Mouse (Mus musculus): ENCODE measurements around the gene Scn8a. TPM values are rescaled to one million over a fixed set of nuclear protein-coding genes. Genes with fewer than 3 reads are reported as not detected.

Scn8a gene
- polyA plus RNA-seq, 1 experiment = not detected

- Histone ChIP-seq H3K36me3 (ENCODE audit: control insufficient read depth, insufficient read depth) (no peaks in the 10 kb centered on the region), H3K79me2 (ENCODE audit: control insufficient read depth, insufficient read depth) (no peaks in the 10 kb centered on the region), H3K27me3 (ENCODE audit: control insufficient read depth, insufficient read depth, insufficient read length) (peaks cover 20% of the 10 kb centered on the region), H3ac (ENCODE audit: control insufficient read depth, insufficient read length) (no peak overlapping the region), H3K4me2 (ENCODE audit: low read depth) (no peak overlapping the region), H3K4me3 (no peak overlapping the region)
- TF ChIP-seq E2F4 (IDR thresholded peaks at IDR 0.05; ENCODE audit: insufficient read depth) = no peak
- TF ChIP-seq POLR2A (IDR thresholded peaks at IDR 0.05; ENCODE audit: insufficient read length, low read depth) = no peak
- no peak for TF ChIP-seq TCF12 (IDR thresholded peaks at IDR 0.05; ENCODE audit: insufficient read depth, poor library complexity, severe bottlenecking)
Observed at GRCm38 (mm10) chr15:100896502-100896901, 26.8 kb downstream of the Scn8a start.

GRCm38 (mm10) chr15:100903811-100904210 lies 34.2 kb downstream of the Scn8a start:
- Histone ChIP-seq H3K4me3 (no peak overlapping the region), H3ac (ENCODE audit: control insufficient read depth, insufficient read length) (no peak overlapping the region), H3K79me2 (ENCODE audit: control insufficient read depth, insufficient read depth) (no peaks in the 10 kb centered on the region), H3K27me3 (ENCODE audit: control insufficient read depth, insufficient read depth, insufficient read length) (peaks cover 18% of the 10 kb centered on the region), H3K4me2 (ENCODE audit: low read depth) (no peak overlapping the region), H3K36me3 (ENCODE audit: control insufficient read depth, insufficient read depth) (no peaks in the 10 kb centered on the region)
- TF ChIP-seq REST (IDR thresholded peaks at IDR 0.05; ENCODE audit: insufficient read depth, insufficient read length) (no peak), CEBPB (IDR thresholded peaks at IDR 0.05; ENCODE audit: insufficient read depth, poor library complexity, severe bottlenecking) (no peak), E2F4 (IDR thresholded peaks at IDR 0.05; ENCODE audit: insufficient read depth) (no peak), POLR2AphosphoS2 (IDR thresholded peaks at IDR 0.05; ENCODE audit: insufficient read length, low read depth) (no peak), MYOD1 (IDR thresholded peaks at IDR 0.05; ENCODE audit: control insufficient read depth in 1 of 3, insufficient read length in 2 of 3, low read depth in 2 of 3) (no peak), USF1 (IDR thresholded peaks at IDR 0.05; ENCODE audit: low read depth) (no peak), SRF (IDR thresholded peaks at IDR 0.05; ENCODE audit: control insufficient read depth, insufficient read length, low read depth) (no peak), TCF3 (IDR thresholded peaks at IDR 0.05; ENCODE audit: insufficient read length, low read depth) (no peak), TCF12 (IDR thresholded peaks at IDR 0.05; ENCODE audit: insufficient read depth, poor library complexity, severe bottlenecking) (no peak), MAX (IDR thresholded peaks at IDR 0.05; ENCODE audit: low read depth) (no peak), MYOG (IDR thresholded peaks at IDR 0.05; ENCODE audit: control insufficient read depth in 1 of 3, insufficient read depth in 1 of 3, insufficient read length in 2 of 3, low read depth in 2 of 3) (no peak), POLR2A (IDR thresholded peaks at IDR 0.05; ENCODE audit: insufficient read length, low read depth) (no peak)

GRCm38 (mm10) chr15:100905006-100905405 lies 35.3 kb downstream of the Scn8a start:
- TF ChIP-seq TCF3 (IDR thresholded peaks at IDR 0.05; ENCODE audit: insufficient read length, low read depth) = no peak
- no peak for TF ChIP-seq SRF (IDR thresholded peaks at IDR 0.05; ENCODE audit: control insufficient read depth, insufficient read length, low read depth)
- TF ChIP-seq MYOD1 (IDR thresholded peaks at IDR 0.05; ENCODE audit: control insufficient read depth in 1 of 3, insufficient read length in 2 of 3, low read depth in 2 of 3) = no peak
- no peak for TF ChIP-seq REST (IDR thresholded peaks at IDR 0.05; ENCODE audit: insufficient read depth, insufficient read length)
- no peak for TF ChIP-seq CEBPB (IDR thresholded peaks at IDR 0.05; ENCODE audit: insufficient read depth, poor library complexity, severe bottlenecking)
- no peak for TF ChIP-seq POLR2AphosphoS2 (IDR thresholded peaks at IDR 0.05; ENCODE audit: insufficient read length, low read depth)
- no peak for TF ChIP-seq MYOG (IDR thresholded peaks at IDR 0.05; ENCODE audit: control insufficient read depth in 1 of 3, insufficient read depth in 1 of 3, insufficient read length in 2 of 3, low read depth in 2 of 3)
- TF ChIP-seq USF1 (IDR thresholded peaks at IDR 0.05; ENCODE audit: low read depth) = no peak
- TF ChIP-seq POLR2A (IDR thresholded peaks at IDR 0.05; ENCODE audit: insufficient read length, low read depth) = no peak
- TF ChIP-seq TCF12 (IDR thresholded peaks at IDR 0.05; ENCODE audit: insufficient read depth, poor library complexity, severe bottlenecking) = no peak
- no peak for TF ChIP-seq E2F4 (IDR thresholded peaks at IDR 0.05; ENCODE audit: insufficient read depth)
- no peak for TF ChIP-seq MAX (IDR thresholded peaks at IDR 0.05; ENCODE audit: low read depth)
- no peaks in the 10 kb centered on the region for H3K36me3 ChIP-seq (ENCODE audit: control insufficient read depth, insufficient read depth)
- no peak overlapping the region for H3K4me2 ChIP-seq (ENCODE audit: low read depth)
- H3K27me3 ChIP-seq (ENCODE audit: control insufficient read depth, insufficient read depth, insufficient read length) = peaks cover 22% of the 10 kb centered on the region
- no peaks in the 10 kb centered on the region for H3K79me2 ChIP-seq (ENCODE audit: control insufficient read depth, insufficient read depth)
- no peak overlapping the region for H3K4me3 ChIP-seq
- H3ac ChIP-seq (ENCODE audit: control insufficient read depth, insufficient read length) = no peak overlapping the region

GRCm38 (mm10) chr15:100905751-100906150 lies 36.1 kb downstream of the Scn8a start:
- Histone ChIP-seq H3K79me2 (ENCODE audit: control insufficient read depth, insufficient read depth) (no peaks in the 10 kb centered on the region), H3K4me2 (ENCODE audit: low read depth) (no peak overlapping the region), H3K4me3 (no peak overlapping the region), H3ac (ENCODE audit: control insufficient read depth, insufficient read length) (no peak overlapping the region), H3K27me3 (ENCODE audit: control insufficient read depth, insufficient read depth, insufficient read length) (peaks cover 27% of the 10 kb centered on the region), H3K36me3 (ENCODE audit: control insufficient read depth, insufficient read depth) (no peaks in the 10 kb centered on the region)
- TF ChIP-seq E2F4 (IDR thresholded peaks at IDR 0.05; ENCODE audit: insufficient read depth) = no peak
- no peak for TF ChIP-seq USF1 (IDR thresholded peaks at IDR 0.05; ENCODE audit: low read depth)
- no peak for TF ChIP-seq POLR2AphosphoS2 (IDR thresholded peaks at IDR 0.05; ENCODE audit: insufficient read length, low read depth)
- no peak for TF ChIP-seq MYOG (IDR thresholded peaks at IDR 0.05; ENCODE audit: control insufficient read depth in 1 of 3, insufficient read depth in 1 of 3, insufficient read length in 2 of 3, low read depth in 2 of 3)
- TF ChIP-seq MYOD1 (IDR thresholded peaks at IDR 0.05; ENCODE audit: control insufficient read depth in 1 of 3, insufficient read length in 2 of 3, low read depth in 2 of 3) = no peak

- H3K4me3 ChIP-seq = no peak overlapping the region
- no peaks in the 10 kb centered on the region for H3K36me3 ChIP-seq (ENCODE audit: control insufficient read depth, insufficient read depth)
- TF ChIP-seq MAX (IDR thresholded peaks at IDR 0.05; ENCODE audit: low read depth) (no peak), POLR2A (IDR thresholded peaks at IDR 0.05; ENCODE audit: insufficient read length, low read depth) (no peak), MYOD1 (IDR thresholded peaks at IDR 0.05; ENCODE audit: control insufficient read depth in 1 of 3, insufficient read length in 2 of 3, low read depth in 2 of 3) (no peak), TCF3 (IDR thresholded peaks at IDR 0.05; ENCODE audit: insufficient read length, low read depth) (no peak), TCF12 (IDR thresholded peaks at IDR 0.05; ENCODE audit: insufficient read depth, poor library complexity, severe bottlenecking) (no peak), CEBPB (IDR thresholded peaks at IDR 0.05; ENCODE audit: insufficient read depth, poor library complexity, severe bottlenecking) (no peak), SRF (IDR thresholded peaks at IDR 0.05; ENCODE audit: control insufficient read depth, insufficient read length, low read depth) (no peak), USF1 (IDR thresholded peaks at IDR 0.05; ENCODE audit: low read depth) (no peak), REST (IDR thresholded peaks at IDR 0.05; ENCODE audit: insufficient read depth, insufficient read length) (no peak), MYOG (IDR thresholded peaks at IDR 0.05; ENCODE audit: control insufficient read depth in 1 of 3, insufficient read depth in 1 of 3, insufficient read length in 2 of 3, low read depth in 2 of 3) (no peak), POLR2AphosphoS2 (IDR thresholded peaks at IDR 0.05; ENCODE audit: insufficient read length, low read depth) (no peak), E2F4 (IDR thresholded peaks at IDR 0.05; ENCODE audit: insufficient read depth) (no peak)
- H3ac ChIP-seq (ENCODE audit: control insufficient read depth, insufficient read length) = no peak overlapping the region
- H3K79me2 ChIP-seq (ENCODE audit: control insufficient read depth, insufficient read depth) = no peaks in the 10 kb centered on the region
- no peak overlapping the region for H3K4me2 ChIP-seq (ENCODE audit: low read depth)
- H3K27me3 ChIP-seq (ENCODE audit: control insufficient read depth, insufficient read depth, insufficient read length) = peaks cover 42% of the 10 kb centered on the region
Observed at GRCm38 (mm10) chr15:100908817-100909216, 39.2 kb downstream of the Scn8a start.
